Mouse (Mus musculus) left cerebral cortex, adult 2 months (tissue): ENCODE results near the gene Gata5. TPM values are rescaled to one million over a fixed set of nuclear protein-coding genes. Genes with fewer than 3 reads are reported as not detected.

Source experiments
- DNase-seq, 2 experiments: peaks; one replicate each; pipeline ENCODE4 v3.0.0; 2021 to 2022; ENCODE audit warnings: low spot score in 2 of 2, mixed read lengths in 1 of 2; ENCODE audit errors: extremely low spot score in 1 of 2
- H3K27ac ChIP-seq: fragments of 200-600 bp; 2 replicates; pipeline ENCODE4 v1.8.1; 2022
- H3K4me3 ChIP-seq: fragments of 200-600 bp; 2 replicates; pipeline ENCODE4 v1.8.1; 2022
- CTCF ChIP-seq: fragments of 200-600 bp; IDR thresholded peaks from 2 replicates; pipeline ENCODE4 v1.8.1; 2022; ENCODE audit warnings: antibody characterized with exemption, mild to moderate bottlenecking, moderate library complexity
- intact Hi-C: fragments of 180-260 bp; cut with DNase I; formaldehyde crosslinking; loops from one replicate; pipeline ENCODE4 v1.15.1; 2025
- total RNA-seq, 2 experiments: library from RNA; stranded (reverse); gene quantifications; 2 replicates each; pipeline ENCODE4 v1.2.3; 2021

Gene Gata5
- total RNA-seq, 2 experiments from 2014 or later, result not detected

DNA sequence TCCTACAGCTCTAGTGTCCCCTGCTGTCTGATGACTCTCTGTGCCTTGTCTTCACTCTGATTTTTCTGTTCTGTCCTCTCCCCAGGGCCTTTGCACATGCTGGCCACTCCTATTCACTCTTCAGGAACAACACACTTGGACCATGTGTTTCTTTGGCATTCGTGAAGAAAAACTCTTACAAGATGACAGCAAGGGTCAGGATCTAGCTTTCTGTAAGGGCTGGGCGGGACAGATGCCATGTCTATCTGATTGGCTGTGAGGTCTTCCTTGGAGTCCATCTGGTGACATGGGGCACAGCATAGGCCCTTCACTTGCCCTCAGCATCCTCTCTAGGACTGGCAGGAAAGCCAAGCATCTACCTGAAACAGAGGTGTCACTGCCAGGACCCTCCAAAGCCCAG is 28.5 kb downstream of the Gata5 start:
- no peak for TF ChIP-seq CTCF
- Histone ChIP-seq H3K4me3 (no peak overlapping the region), H3K27ac (no peak overlapping the region)
- intact Hi-C loops, result no loop called here
- no peak for DNase-seq

GRCm38 (mm10) chr2:180305490-180305889 is 29.0 kb downstream of the Gata5 start:
- DNase-seq, result no peak
- no peak overlapping the region for H3K27ac ChIP-seq
- intact Hi-C loops, result no loop called here
- TF ChIP-seq CTCF, result no peak
- H3K4me3 ChIP-seq, result no peak overlapping the region

- no peak overlapping the region for H3K27ac ChIP-seq
- no peak for TF ChIP-seq CTCF
- intact Hi-C loops, result no loop called here
- no peak for DNase-seq
- no peak overlapping the region for H3K4me3 ChIP-seq
Measured at GRCm38 (mm10) chr2:180304554-180304953, 29.9 kb downstream of the Gata5 start.

DNA sequence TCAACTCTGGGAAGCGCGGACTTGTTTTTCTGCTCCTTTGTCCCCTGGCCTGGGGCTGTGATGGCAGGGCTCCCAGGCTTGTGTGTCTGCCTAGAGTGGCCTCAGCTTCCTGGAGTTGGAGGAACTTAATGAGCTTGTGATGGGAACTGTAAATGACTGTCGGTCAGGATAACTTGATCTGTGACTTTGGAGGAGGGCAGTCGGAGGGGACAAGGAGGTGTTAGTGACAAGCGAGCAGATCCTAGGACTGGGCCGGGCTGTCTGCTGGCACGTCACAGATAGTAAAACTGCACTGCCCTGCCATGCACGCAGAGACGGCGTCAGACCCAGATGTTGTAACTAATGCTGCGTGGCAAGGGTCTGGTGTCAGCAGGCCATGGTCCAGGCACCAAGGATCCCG is 31.0 kb downstream of the Gata5 start:
- TF ChIP-seq CTCF, result no peak
- DNase-seq, result no peak
- intact Hi-C loops, result no loop called here
- Histone ChIP-seq H3K4me3 (no peak overlapping the region), H3K27ac (no peak overlapping the region)

GRCm38 (mm10) chr2:180302201-180302600 is 32.3 kb downstream of the Gata5 start:
- DNase-seq, result no peak
- TF ChIP-seq CTCF, result no peak; the same call in 1 of the 2 replicates
- H3K4me3 ChIP-seq, result no peak overlapping the region
- intact Hi-C loops, result no loop called here
- no peak overlapping the region for H3K27ac ChIP-seq

- DNase-seq, result no peak
- Histone ChIP-seq H3K4me3 (no peak overlapping the region), H3K27ac (no peak overlapping the region)
- intact Hi-C loops, result no loop called here
- no peak for TF ChIP-seq CTCF
Measured at GRCm38 (mm10) chr2:180300771-180301170, 33.7 kb downstream of the Gata5 start.

- intact Hi-C loops, result no loop called here
- Histone ChIP-seq H3K4me3 (no peak overlapping the region), H3K27ac (no peak overlapping the region)
- TF ChIP-seq CTCF, result no peak
- DNase-seq, result no peak
Measured at GRCm38 (mm10) chr2:180300252-180300651, 34.2 kb downstream of the Gata5 start.

GRCm38 (mm10) chr2:180292906-180293305 is 41.6 kb downstream of the Gata5 start:
- intact Hi-C loops, result no loop called here
- Histone ChIP-seq H3K4me3 (no peak overlapping the region), H3K27ac (no peak overlapping the region)
- no peak for DNase-seq
- TF ChIP-seq CTCF, result no peak

DNA sequence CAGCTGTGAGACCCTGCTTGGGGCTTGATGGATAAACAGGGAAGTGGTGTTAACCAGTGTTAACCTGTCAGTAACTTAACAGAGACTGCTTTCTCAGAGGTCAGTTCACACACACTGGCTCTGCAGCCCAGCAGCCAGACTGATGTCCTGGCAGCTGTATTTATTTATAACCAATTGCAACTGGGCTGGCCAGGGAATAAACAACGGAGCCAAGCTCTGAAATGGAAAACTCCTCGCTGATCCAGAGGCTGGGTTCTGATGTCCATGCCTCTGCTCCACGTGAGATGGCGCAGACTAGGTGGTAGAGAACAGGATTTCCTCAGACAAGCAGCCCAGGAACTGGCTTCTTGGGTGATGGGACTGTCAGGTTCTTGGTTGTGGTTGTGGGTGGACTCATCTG is 42.5 kb downstream of the Gata5 start:
- TF ChIP-seq CTCF, result no peak
- Histone ChIP-seq H3K4me3 (no peak overlapping the region), H3K27ac (no peak overlapping the region)
- DNase-seq, result no peak
- intact Hi-C loops, result no loop called here

DNA sequence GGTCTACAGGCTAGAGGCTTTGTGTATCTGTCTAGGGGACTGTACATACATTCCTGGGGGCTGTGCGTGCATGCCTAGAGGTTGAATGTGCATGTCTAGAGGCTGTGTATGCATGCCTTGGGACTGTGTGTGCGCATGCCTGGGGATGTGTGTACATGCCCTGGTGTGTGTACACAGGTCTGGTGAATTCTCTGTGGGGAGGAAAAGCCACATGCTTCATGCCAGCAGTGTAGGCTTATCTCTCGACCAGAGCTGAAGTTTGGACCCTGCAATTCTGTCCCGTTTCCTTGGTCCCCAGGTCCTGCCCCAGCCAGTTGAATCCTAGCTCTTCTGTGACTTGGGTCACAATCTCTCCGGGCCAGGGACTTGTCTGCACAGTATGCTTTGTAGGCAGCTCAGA is 42.9 kb downstream of the Gata5 start:
- Histone ChIP-seq H3K27ac (no peak overlapping the region), H3K4me3 (no peak overlapping the region)
- intact Hi-C loops, result no loop called here
- no peak for TF ChIP-seq CTCF
- no peak for DNase-seq

DNA sequence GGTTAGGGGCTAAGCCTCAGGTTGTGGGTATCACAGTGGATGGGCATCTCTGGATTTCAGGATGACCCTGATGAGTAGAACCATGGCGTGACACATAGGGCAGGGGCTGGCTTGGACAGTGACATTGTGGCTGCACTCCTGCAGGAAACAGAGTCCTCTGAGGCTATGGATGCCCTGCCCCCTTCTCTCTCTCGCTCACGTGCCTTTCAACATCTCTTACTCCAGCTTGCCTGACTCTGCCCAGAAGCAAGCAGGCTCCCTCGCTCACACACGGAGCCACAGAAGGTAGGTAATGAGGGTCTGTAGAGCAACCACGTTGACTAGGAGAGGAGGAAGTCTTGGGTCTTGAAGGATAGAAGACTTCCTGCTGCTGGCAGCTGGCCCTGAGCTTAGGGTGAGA is 44.0 kb downstream of the Gata5 start:
- no peak for DNase-seq
- intact Hi-C loops, result no loop called here
- no peak overlapping the region for H3K27ac ChIP-seq
- H3K4me3 ChIP-seq, result no peak overlapping the region
- no peak for TF ChIP-seq CTCF

- Histone ChIP-seq H3K27ac (no peak within 1 kb of the TSS), H3K4me3 (no peak within 1 kb of the TSS)
- DNase-seq, result no peak
- TF ChIP-seq CTCF, result no peak
- intact Hi-C loops, result loop anchor here (10.0 kb wide), 1 partner anchor 465 kb away; no protein-coding TSS in a partner anchor
Measured at GRCm38 (mm10) chr2:180289440-180290108, 44.9 kb downstream of the Gata5 start, which contains the start of gene Rbbp8nl. TSS of gene Rbbp8nl (minus strand) at chr2:180289879.

GRCm38 (mm10) chr2:180288966-180289365 is 45.5 kb downstream of the Gata5 start:
- Histone ChIP-seq H3K4me3 (no peak overlapping the region), H3K27ac (no peak overlapping the region)
- intact Hi-C loops, result loop anchor here (10.0 kb wide), 1 partner anchor 466 kb away; no protein-coding TSS in a partner anchor
- no peak for DNase-seq
- TF ChIP-seq CTCF, result no peak
